Comparison of ENCODE assay signal across 22 mouse cellular contexts in genomic region chr11:9056937-9057336, GRCm38 (mm10). TPM values are rescaled to one million over a fixed set of nuclear protein-coding genes. Genes with fewer than 3 reads are reported as not detected.
"Had no signal": no experiment of that assay in that cellular context is flagged by ENCODE, and none has a peak within 500 bp of the region (broad histone marks: within the 10 kb centered on the region; RNA-seq: fewer than 3 reads in every experiment).

No protein-coding gene starts in this region.

- H3K4me3 ChIP-seq: limb, embryonic 10.5 days; limb, embryonic 13.5 days; liver, embryonic 13.5 days; midbrain, embryonic 12.5 days; midbrain, embryonic 15.5 days; neural tube, embryonic 12.5 days; neural tube, embryonic 15.5 days; stomach, embryonic 15.5 days had no signal

- H3K4me2 ChIP-seq: limb, embryonic 13.5 days; liver, embryonic 13.5 days; lung, embryonic 14.5 days; midbrain, embryonic 12.5 days; midbrain, embryonic 15.5 days; neural tube, embryonic 12.5 days; neural tube, embryonic 15.5 days; stomach, embryonic 15.5 days had no signal

- DNase-seq: kidney, adult 11 months; kidney, adult 8-10 months; kidney, postnatal 14 days; kidney, postnatal 4 days; liver; liver, embryonic 13.5 days; lung, embryonic 14.5 days; lung, postnatal 10 days; lung, postnatal 36 days; retina, postnatal 1 day; right cerebral cortex, postnatal 25 days; spleen, adult 18-20 months; thymus, postnatal 36 days had no signal

- H3K9ac ChIP-seq: limb, embryonic 13.5 days; liver, embryonic 13.5 days; lung, embryonic 14.5 days; midbrain, embryonic 12.5 days; midbrain, embryonic 15.5 days; neural tube, embryonic 12.5 days; neural tube, embryonic 15.5 days; stomach, embryonic 15.5 days had no signal

- H3K36me3 ChIP-seq: limb, embryonic 10.5 days; limb, embryonic 13.5 days; liver, embryonic 13.5 days; midbrain, embryonic 12.5 days; midbrain, embryonic 15.5 days; neural tube, embryonic 12.5 days; neural tube, embryonic 15.5 days; stomach, embryonic 15.5 days had no signal

- H3K4me1 ChIP-seq: limb, embryonic 10.5 days; limb, embryonic 13.5 days; liver, embryonic 13.5 days; midbrain, embryonic 12.5 days; midbrain, embryonic 15.5 days; neural tube, embryonic 12.5 days; neural tube, embryonic 15.5 days; stomach, embryonic 15.5 days had no signal

- H3K27me3 ChIP-seq: liver, embryonic 13.5 days; midbrain, embryonic 12.5 days; midbrain, embryonic 15.5 days; neural tube, embryonic 12.5 days; neural tube, embryonic 15.5 days; stomach, embryonic 15.5 days had no signal

- H3K9me3 ChIP-seq: limb, embryonic 10.5 days; limb, embryonic 13.5 days; liver, embryonic 13.5 days; midbrain, embryonic 12.5 days; midbrain, embryonic 15.5 days; neural tube, embryonic 12.5 days; neural tube, embryonic 15.5 days; stomach, embryonic 15.5 days had no signal

- ATAC-seq: midbrain, embryonic 15.5 days had no signal

- H3K27ac ChIP-seq: limb, embryonic 10.5 days; limb, embryonic 13.5 days; liver, embryonic 13.5 days; midbrain, embryonic 12.5 days; midbrain, embryonic 15.5 days; neural tube, embryonic 12.5 days; neural tube, embryonic 15.5 days; stomach, embryonic 15.5 days had no signal

RNA-seq across cellular contexts. Expression of gene Sun3, which starts 8.1 kb away (rescaled TPM):
- total RNA-seq: left cerebral cortex, postnatal 14 days had no signal
- polyA plus RNA-seq: limb, embryonic 10.5 days; limb, embryonic 13.5 days; liver, embryonic 13.5 days; liver, embryonic 16.5 days; lung, embryonic 14.5 days; midbrain, embryonic 12.5 days; midbrain, embryonic 15.5 days; neural tube, embryonic 12.5 days had no signal
